15 mouse cellular contexts compared by ENCODE assay signal in the genomic region with DNA sequence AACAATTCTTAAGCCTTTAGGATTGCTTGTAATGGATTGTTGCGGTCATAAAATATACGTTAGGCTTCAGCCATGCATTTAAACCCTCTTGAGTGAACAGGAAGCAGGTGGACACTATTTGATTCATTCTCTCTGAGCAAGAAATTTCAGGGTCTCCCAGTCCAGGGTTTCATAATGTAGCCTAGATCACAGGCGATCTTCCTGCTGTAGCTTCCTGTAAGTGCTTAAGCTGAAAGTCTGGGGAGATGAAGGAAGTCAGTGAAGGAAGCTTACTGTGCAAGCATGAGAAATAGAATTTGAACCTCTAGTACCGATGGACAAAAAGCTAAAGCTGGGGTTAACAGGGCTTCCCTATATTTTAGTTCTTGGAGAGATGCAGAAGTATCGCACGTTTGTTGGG.
"Had no signal": no experiment of that assay in that cellular context is flagged by ENCODE, and none has a peak within 500 bp of the region (broad histone marks: within the 10 kb centered on the region; RNA-seq: fewer than 3 reads in every experiment).

No protein-coding gene starts in this region.

- H3K9me3 ChIP-seq: limb, embryonic 12.5 days; liver, embryonic 13.5 days; midbrain, embryonic 12.5 days; neural tube, embryonic 15.5 days had no signal

- H3K27me3 ChIP-seq: limb, embryonic 12.5 days; liver, embryonic 13.5 days; midbrain, embryonic 12.5 days; neural tube, embryonic 15.5 days had no signal

- ATAC-seq: liver, postnatal 0 days had no signal

- H3K27ac ChIP-seq: kidney, postnatal 0 days; limb, embryonic 12.5 days; liver, embryonic 13.5 days; midbrain, embryonic 12.5 days; neural tube, embryonic 15.5 days had no signal

- H3K36me3 ChIP-seq: midbrain, embryonic 12.5 days; neural tube, embryonic 15.5 days had no signal

- H3K4me3 ChIP-seq: limb, embryonic 12.5 days; liver, embryonic 13.5 days; midbrain, embryonic 12.5 days; myocyte; neural tube, embryonic 15.5 days had no signal

- DNase-seq: kidney, adult 9 months; kidney, postnatal 36 days; layer of hippocampus, adult 9-11 months; layer of hippocampus, postnatal 36 days; liver; liver, embryonic 13.5 days; liver, postnatal 0 days; right cerebral cortex, adult 18-20 months; right cerebral cortex, postnatal 25 days; thymus, postnatal 4 days had no signal

- H3K9ac ChIP-seq: limb, embryonic 12.5 days; liver, embryonic 13.5 days; liver, postnatal 0 days; midbrain, embryonic 12.5 days; neural tube, embryonic 15.5 days had no signal
